Mouse (Mus musculus) layer of hippocampus, postnatal 10 days (tissue): ENCODE data around the gene Trak2. TPM values are rescaled to one million over a fixed set of nuclear protein-coding genes. Genes with fewer than 3 reads are reported as not detected.
"Not testable (repeated sequence)": the region's sequence is repeated elsewhere in the genome, so short reads cannot be mapped to it uniquely, and the experiment has no call there.

Experiments
- DNase-seq, 2 experiments: peaks; one replicate each; pipeline ENCODE4 v3.0.0; 2021; ENCODE audit warnings: low spot score in 2 of 2
- total RNA-seq, 2 experiments: library from RNA; stranded (reverse); gene quantifications; 2 replicates each; pipeline ENCODE4 v1.2.3; 2021

The Trak2 gene
- total RNA-seq, 2 experiments from 2014 or later = 138 to 144 TPM

DNA sequence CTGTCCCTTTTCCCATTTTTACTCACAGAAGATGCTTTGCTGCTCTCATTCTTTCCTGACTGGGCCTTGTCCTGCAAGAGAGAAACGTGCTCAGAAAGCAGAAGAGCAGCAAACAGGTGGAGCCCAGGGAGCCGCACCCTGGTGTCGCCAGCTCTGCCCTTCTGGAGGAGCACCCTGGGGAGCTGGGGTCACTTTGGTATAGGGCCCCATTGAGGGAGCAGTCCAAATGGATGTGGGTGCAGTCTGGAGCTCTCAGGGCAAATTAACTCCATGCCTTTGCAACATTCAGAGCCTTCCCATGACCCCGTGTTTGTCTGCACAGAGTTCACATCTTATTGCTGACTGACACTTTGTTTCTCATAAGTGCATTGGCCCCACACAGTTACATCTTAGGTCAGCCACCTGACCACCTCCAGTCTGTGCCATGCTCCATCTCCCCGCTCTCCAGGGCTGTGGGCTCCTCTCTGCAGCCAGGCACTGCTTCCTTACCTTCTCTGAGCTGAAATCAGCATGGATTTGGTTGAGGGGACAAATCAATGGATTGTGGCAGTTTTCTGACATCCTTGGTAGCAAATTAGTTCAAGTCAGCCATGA is 82.4 kb downstream of the Trak2 start:
- DNase-seq = not testable (repeated sequence)

DNA sequence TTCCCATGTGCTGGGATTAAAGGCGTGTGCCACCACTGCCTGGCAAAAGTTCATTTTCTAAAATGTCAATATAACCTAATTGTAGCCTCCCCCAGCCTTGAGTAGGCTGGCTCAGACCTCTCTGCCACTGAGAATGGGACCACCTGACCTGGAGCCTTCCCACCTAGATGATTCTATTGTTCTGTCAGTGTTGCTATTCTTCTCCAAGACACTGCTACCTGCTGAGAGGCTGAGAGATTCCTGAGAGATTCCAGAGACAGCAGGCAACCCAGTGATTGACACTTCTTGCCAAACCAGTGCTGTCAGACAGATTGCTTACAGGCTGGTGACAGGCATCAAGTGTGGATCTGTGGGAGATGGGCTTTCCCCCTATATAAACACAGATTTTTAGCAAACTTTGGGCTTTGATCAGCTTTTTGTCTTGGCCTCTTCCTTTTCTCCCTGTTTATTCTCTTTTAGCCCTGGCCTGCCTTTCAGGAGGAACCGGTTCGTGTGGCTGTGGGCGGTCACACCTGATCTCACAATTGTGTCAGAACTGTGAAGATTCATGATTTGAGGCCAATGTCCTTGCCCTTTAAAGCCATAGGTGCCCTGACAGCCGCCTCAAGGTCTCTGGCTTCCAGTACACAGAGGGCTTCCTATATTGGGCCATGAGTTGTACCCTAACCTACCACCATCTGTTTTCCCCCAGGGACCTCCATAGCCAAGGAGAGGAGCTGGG is 83.2 kb downstream of the Trak2 start:
- no peak for DNase-seq

DNA sequence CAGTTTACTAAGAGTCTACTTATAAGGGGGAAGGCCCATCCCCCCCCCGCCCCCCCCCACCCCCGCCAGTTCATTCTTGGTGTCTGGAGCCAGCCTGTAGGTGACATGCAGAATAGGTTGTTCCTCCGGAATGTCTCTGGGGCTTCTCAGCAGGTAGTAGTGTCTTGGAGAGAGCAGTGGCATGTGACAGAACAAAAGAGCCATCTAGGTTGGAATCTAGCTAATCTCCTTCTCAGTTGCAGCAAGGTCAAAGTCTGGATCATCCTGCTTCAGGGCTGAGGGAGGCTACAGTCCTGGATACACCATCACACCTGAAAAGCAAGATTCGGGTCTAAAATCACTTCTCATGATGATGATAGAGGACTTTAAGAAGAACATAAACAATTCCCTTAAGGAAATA is 87.6 kb downstream of the Trak2 start:
- DNase-seq = no peak

DNA sequence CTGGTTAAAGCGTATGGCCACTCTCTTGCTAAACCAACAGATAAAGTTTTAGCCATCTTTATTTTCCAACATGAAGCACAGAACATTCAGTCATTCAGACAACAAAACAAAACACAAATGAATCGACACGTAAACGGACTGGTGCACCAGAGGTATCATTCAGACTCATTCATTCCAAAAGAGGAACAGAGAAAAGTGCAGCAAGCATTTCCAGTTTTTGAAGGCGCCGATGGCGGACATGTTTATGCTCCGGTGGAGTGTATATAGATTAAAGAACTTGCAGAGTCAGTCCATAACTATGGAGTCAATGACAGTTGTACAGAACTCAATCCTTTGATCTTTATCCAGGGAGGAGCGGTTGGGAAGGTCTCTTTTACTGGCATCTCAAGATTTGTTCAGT is 90.0 kb downstream of the Trak2 start:
- DNase-seq = not testable (repeated sequence)

DNA sequence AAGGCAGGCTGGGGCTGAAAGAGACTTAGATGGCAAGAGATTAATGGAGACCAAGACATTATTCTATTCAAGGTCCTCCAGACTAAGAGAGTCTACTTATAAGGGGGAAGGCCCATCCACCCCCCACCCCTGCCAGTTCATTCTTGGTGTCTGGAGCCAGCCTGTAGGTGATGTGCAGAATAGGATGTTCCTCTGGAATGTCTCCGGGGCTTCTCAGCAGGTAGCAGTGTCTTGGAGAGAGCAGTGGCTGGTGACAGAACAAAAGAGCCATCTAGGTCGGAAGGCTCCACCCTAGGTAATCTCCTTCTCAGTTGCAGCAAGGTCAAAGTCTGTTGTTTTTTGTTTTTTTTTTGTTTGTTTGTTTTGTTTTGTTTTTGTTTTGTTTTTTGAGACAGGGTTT is 93.9 kb downstream of the Trak2 start:
- not testable (repeated sequence) for DNase-seq

DNA sequence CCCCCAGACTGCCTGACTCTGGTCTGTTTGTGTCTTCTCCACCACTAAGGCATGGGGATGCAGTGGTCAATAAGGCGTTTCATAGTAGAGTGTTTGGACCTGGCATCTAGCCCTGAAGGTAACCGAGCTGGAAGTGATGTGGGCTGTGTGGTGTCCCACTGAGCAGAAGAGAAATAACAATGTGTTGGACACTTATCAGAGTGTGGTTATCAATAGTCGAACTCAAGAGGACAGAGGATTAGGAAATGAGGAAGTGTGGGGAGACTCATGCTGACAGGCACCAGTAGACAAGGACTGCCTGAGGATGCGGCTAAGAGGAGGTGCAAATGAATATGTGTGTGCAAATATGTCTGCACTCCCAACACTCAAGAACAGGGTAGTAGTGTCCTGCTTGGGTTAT is 96.7 kb downstream of the Trak2 start:
- not testable (repeated sequence) for DNase-seq

DNA sequence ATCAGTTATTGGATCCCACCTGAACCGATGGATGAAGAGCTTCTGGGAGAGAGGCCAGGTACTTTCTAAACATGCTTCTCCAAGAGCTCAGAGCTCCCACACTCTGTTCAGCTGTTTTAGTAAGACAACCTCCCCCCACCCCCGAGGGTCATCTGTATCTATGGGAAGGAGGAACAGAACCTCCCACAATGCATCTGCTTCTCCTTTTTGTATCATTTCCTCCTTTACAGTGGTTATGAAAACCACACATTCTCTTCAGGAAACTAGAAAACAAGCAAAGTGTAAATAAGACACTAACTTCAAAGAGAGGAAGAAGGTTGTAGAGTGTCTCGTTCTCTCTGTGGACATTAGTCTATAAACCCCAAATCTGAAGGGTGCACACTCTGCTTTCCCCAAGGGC is 112.6 kb downstream of the Trak2 start:
- not testable (repeated sequence) for DNase-seq

GRCm38 (mm10) chr1:58859738-58860365 is 113.4 kb downstream of the Trak2 start:
- DNase-seq = not testable (repeated sequence)

- not testable (repeated sequence) for DNase-seq
These were observed 114.1 kb downstream of the Trak2 start for GRCm38 (mm10) chr1:58859131-58859530.

DNA sequence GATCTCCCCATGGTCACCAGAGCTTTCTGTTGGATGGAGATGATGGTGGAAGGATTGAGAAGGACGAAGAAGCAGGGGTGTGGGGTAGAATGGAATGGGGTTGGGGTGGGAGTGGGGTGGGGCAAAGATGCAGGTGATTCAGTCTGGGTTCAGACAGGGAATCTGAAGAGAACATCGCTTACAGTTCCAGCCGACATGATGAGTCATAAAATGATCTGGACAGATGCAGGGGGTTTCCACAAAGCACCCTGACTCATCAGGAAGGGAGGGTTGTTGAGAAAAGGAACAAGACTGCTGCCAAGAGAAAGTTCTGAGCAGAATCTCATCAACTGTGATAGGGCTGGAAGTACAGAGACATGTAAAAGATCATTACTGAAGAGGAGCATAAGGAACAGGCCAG is 116.4 kb downstream of the Trak2 start:
- not testable (repeated sequence) for DNase-seq

Other genes with a start within 250 kb of the Trak2 start
- gene Casp8, start 178.1 kb downstream of the Trak2 start, total RNA-seq = 1 to 10 TPM; 4.9 to 5.3 TPM
- gene Stradb, start 92 bp upstream of the Trak2 start, total RNA-seq = 10 to 100 TPM; 59.5 to 65.8 TPM
- not detected for gene C2cd6, start 121.5 kb upstream of the Trak2 start, total RNA-seq
- 10 to 100 TPM; 27.8 to 29.7 TPM for gene Tmem237, start 147.0 kb upstream of the Trak2 start, total RNA-seq
- gene Mpp4, start 190.0 kb upstream of the Trak2 start, total RNA-seq = 1 to 10 TPM in 1 of 2 experiments, under 1 TPM in 1; 0.89 to 1.0 TPM